Mouse (Mus musculus) left cerebral cortex, adult 2 months (tissue): ENCODE results near the gene Fpgt. TPM values are rescaled to one million over a fixed set of nuclear protein-coding genes. Genes with fewer than 3 reads are reported as not detected.

Experiments
- DNase-seq, 2 experiments: peaks; one replicate each; pipeline ENCODE4 v3.0.0; 2021 to 2022; ENCODE audit warnings: low spot score in 2 of 2, mixed read lengths in 1 of 2; ENCODE audit errors: extremely low spot score in 1 of 2
- H3K27ac ChIP-seq: fragments of 200-600 bp; 2 replicates; pipeline ENCODE4 v1.8.1; 2022
- H3K4me3 ChIP-seq: fragments of 200-600 bp; 2 replicates; pipeline ENCODE4 v1.8.1; 2022
- CTCF ChIP-seq: fragments of 200-600 bp; IDR thresholded peaks from 2 replicates; pipeline ENCODE4 v1.8.1; 2022; ENCODE audit warnings: antibody characterized with exemption, mild to moderate bottlenecking, moderate library complexity
- intact Hi-C: fragments of 180-260 bp; cut with DNase I; formaldehyde crosslinking; loops from one replicate; pipeline ENCODE4 v1.15.1; 2025
- total RNA-seq, 2 experiments: library from RNA; stranded (reverse); gene quantifications; 2 replicates each; pipeline ENCODE4 v1.2.3; 2021

Gene Fpgt
- total RNA-seq, 2 experiments from 2014 or later = 27.0 to 27.2 TPM

GRCm38 (mm10) chr3:155055231-155055916, 37.8 kb downstream of the Fpgt start, which contains the start of gene Tnni3k:
Gene Tnni3k, minus strand, starts transcription at chr3:155055407.
- DNase-seq = no peak
- no peak within 1 kb of the TSS for H3K27ac ChIP-seq
- TF ChIP-seq CTCF = no peak
- intact Hi-C loops = no loop called here
- no peak within 1 kb of the TSS for H3K4me3 ChIP-seq

GRCm38 (mm10) chr3:155053189-155053588, 40.0 kb downstream of the Fpgt start:
- intact Hi-C loops = no loop called here
- Histone ChIP-seq H3K27ac (no peak overlapping the region), H3K4me3 (no peak overlapping the region)
- no peak for DNase-seq
- TF ChIP-seq CTCF = no peak

GRCm38 (mm10) chr3:155052021-155052420, 41.2 kb downstream of the Fpgt start:
- Histone ChIP-seq H3K4me3 (no peak overlapping the region), H3K27ac (no peak overlapping the region)
- DNase-seq = no peak
- no peak for TF ChIP-seq CTCF
- intact Hi-C loops = no loop called here

- no peak overlapping the region for H3K27ac ChIP-seq
- no peak overlapping the region for H3K4me3 ChIP-seq
- no peak for DNase-seq
- intact Hi-C loops = no loop called here
- TF ChIP-seq CTCF = no peak
Measured at GRCm38 (mm10) chr3:155039012-155039836, 54.0 kb downstream of the Fpgt start.

Other genes starting within 250 kb of the Fpgt start
- gene Tnni3k, start 38.0 kb downstream of the Fpgt start, total RNA-seq = under 1 TPM; 0.54 TPM
- under 1 TPM; 0.47 to 0.57 TPM for gene Lrriq3, start within 50 bp of the Fpgt start, total RNA-seq